Mouse (Mus musculus): Measurements from ENCODE around the gene Zfp383.

- TF ChIP-seq TAL1 (IDR thresholded peaks at IDR 0.05; ENCODE audit: low read length) (no peak), GATA1 (IDR thresholded peaks at IDR 0.05; ENCODE audit: low read length) (no peak)
These were observed 15.3 kb upstream of the Zfp383 start for GRCm38 (mm10) chr7:29892756-29893155.

Measured in erythroblast, embryonic 14.5 days (primary cell).